ENCODE assay signal across 37 mouse cellular contexts in the genomic region with DNA sequence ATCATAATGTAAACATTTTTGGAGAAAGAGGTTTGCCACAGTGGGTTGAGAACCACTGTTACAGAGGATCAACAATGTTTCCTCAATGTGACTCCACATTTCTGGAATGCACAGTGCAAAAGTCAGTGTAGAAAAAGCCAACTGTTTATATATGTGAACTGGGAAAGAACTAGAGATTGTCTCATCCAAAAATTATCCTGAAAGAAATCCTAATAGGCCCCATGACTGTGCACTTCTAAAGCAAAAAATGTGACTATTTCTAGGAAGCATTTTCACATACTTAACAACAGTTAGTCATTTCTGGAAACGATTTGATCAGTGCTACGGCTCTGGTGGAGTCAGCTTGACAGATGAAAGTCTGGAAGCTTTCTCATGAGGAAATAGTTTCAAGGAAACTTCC. TPM values are rescaled to one million over a fixed set of nuclear protein-coding genes. Genes with fewer than 3 reads are reported as not detected.
DNase-seq lines count a peak whose midpoint lies in the region; ATAC-seq and TF ChIP-seq lines count a peak whose summit lies in the region.
"Had no signal": no experiment of that assay in that cellular context is flagged by ENCODE, and none has a peak within 500 bp of the region (broad histone marks: within the 10 kb centered on the region; RNA-seq: fewer than 3 reads in every experiment).

No protein-coding gene starts in this region.

- no peaks in the 10 kb centered on the region for H3K27me3 ChIP-seq in kidney, postnatal 0 days (ENCODE audit: insufficient read depth, low read length)
- H3K27me3 ChIP-seq in intestine, embryonic 16.5 days (replicated peaks; ENCODE audit: control insufficient read depth, insufficient read depth, low read length), result no peaks in the 10 kb centered on the region
- H3K27me3 ChIP-seq in forebrain, postnatal 0 days (ENCODE audit: insufficient read depth, low read length), result no peaks in the 10 kb centered on the region
- H3K27me3 ChIP-seq: embryonic facial prominence, embryonic 15.5 days; hindbrain, embryonic 12.5 days; limb, embryonic 12.5 days; neural tube, embryonic 15.5 days had no signal

- no peaks in the 10 kb centered on the region for H3K36me3 ChIP-seq in kidney, postnatal 0 days (ENCODE audit: insufficient read depth, low read length)
- H3K36me3 ChIP-seq in intestine, embryonic 16.5 days (ENCODE audit: control insufficient read depth, insufficient read depth, low read length), result no peaks in the 10 kb centered on the region
- H3K36me3 ChIP-seq in forebrain, postnatal 0 days (ENCODE audit: insufficient read depth), result no peaks in the 10 kb centered on the region
- H3K36me3 ChIP-seq: embryonic facial prominence, embryonic 15.5 days; hindbrain, embryonic 12.5 days; limb, embryonic 12.5 days; neural tube, embryonic 15.5 days had no signal

- TF ChIP-seq CTCF in kidney, postnatal 0 days (IDR thresholded peaks at IDR 0.05; ENCODE audit: low read depth), result no peak
- no peak for TF ChIP-seq CTCF in forebrain, postnatal 0 days (IDR thresholded peaks at IDR 0.05; ENCODE audit: low read depth)

- WGBS in kidney, postnatal 0 days, result 36% methylated on average over 2 of the region's 2 CpGs
- 46% methylated on average over 2 of the region's 2 CpGs for WGBS in intestine, embryonic 16.5 days
- whole genome bisulfite sequencing in forebrain, postnatal 0 days, result 64% methylated on average over 2 of the region's 2 CpGs

- no peaks in the 10 kb centered on the region for H3K4me1 ChIP-seq in kidney, postnatal 0 days (replicated peaks; ENCODE audit: insufficient read depth, low read length)
- H3K4me1 ChIP-seq in intestine, embryonic 16.5 days (ENCODE audit: control insufficient read depth, insufficient read depth, low read length), result peaks cover 3% of the 10 kb centered on the region; the same call in 1 of the 2 replicates
- H3K4me1 ChIP-seq in forebrain, postnatal 0 days (ENCODE audit: insufficient read depth), result no peaks in the 10 kb centered on the region
- H3K4me1 ChIP-seq: embryonic facial prominence, embryonic 15.5 days; hindbrain, embryonic 12.5 days; neural tube, embryonic 15.5 days had no signal

- no peaks in the 10 kb centered on the region for H3K9me3 ChIP-seq in kidney, postnatal 0 days (replicated peaks; ENCODE audit: low read length)
- no peaks in the 10 kb centered on the region for H3K9me3 ChIP-seq in intestine, embryonic 16.5 days (ENCODE audit: control insufficient read depth, low read length)
- H3K9me3 ChIP-seq in forebrain, postnatal 0 days (ENCODE audit: low read length), result no peaks in the 10 kb centered on the region
- H3K9me3 ChIP-seq: embryonic facial prominence, embryonic 15.5 days; hindbrain, embryonic 12.5 days; limb, embryonic 12.5 days; neural tube, embryonic 15.5 days had no signal

- no peak overlapping the region for H3K9ac ChIP-seq in kidney, postnatal 0 days (ENCODE audit: low read depth, low read length)
- H3K9ac ChIP-seq in intestine, embryonic 16.5 days (ENCODE audit: low read depth, low read length), result no peak overlapping the region
- H3K9ac ChIP-seq in forebrain, postnatal 0 days, result no peak overlapping the region
- H3K9ac ChIP-seq: embryonic facial prominence, embryonic 15.5 days; hindbrain, embryonic 12.5 days; limb, embryonic 12.5 days; neural tube, embryonic 15.5 days had no signal

- H3K4me2 ChIP-seq in kidney, postnatal 0 days (ENCODE audit: low read length), result no peak overlapping the region
- H3K4me2 ChIP-seq in intestine, embryonic 16.5 days (ENCODE audit: low read depth, low read length), result no peak overlapping the region
- no peak overlapping the region for H3K4me2 ChIP-seq in forebrain, postnatal 0 days (ENCODE audit: low read depth)
- H3K4me2 ChIP-seq: embryonic facial prominence, embryonic 15.5 days; hindbrain, embryonic 12.5 days; limb, embryonic 12.5 days; liver, embryonic 11.5 days; neural tube, embryonic 15.5 days had no signal

- intact Hi-C loops in heart, postnatal 10 days (cut with DNase I), result no loop called here

- no peak overlapping the region for H3K4me3 ChIP-seq in kidney, postnatal 0 days (replicated peaks; ENCODE audit: low read depth, low read length)
- no peak overlapping the region for H3K4me3 ChIP-seq in intestine, embryonic 16.5 days (ENCODE audit: low read length)
- no peak overlapping the region for H3K4me3 ChIP-seq in forebrain, postnatal 0 days (ENCODE audit: low read depth, low read length)
- H3K4me3 ChIP-seq: embryonic facial prominence, embryonic 15.5 days; hindbrain, embryonic 12.5 days; limb, embryonic 12.5 days; neural tube, embryonic 15.5 days had no signal

- no peak overlapping the region for H3K27ac ChIP-seq in kidney, postnatal 0 days
- H3K27ac ChIP-seq in intestine, embryonic 16.5 days (ENCODE audit: low read length), result no peak overlapping the region
- no peak overlapping the region for H3K27ac ChIP-seq in forebrain, postnatal 0 days (ENCODE audit: low read depth, low read length)
- H3K27ac ChIP-seq: embryonic facial prominence, embryonic 15.5 days; hindbrain, embryonic 12.5 days; hindbrain, postnatal 0 days; limb, embryonic 12.5 days; neural tube, embryonic 15.5 days had no signal

- peak; percentile 13 for DNase-seq in kidney, postnatal 0 days (ENCODE audit: low spot score)
- no peak for DNase-seq in kidney, postnatal 25 days
- DNase-seq in Muller cell, postnatal 12 days (ENCODE audit: inconsistent ontology term), result peak; percentile 23
- DNase-seq in adipocyte (ENCODE audit: low spot score), result peak; percentile 41
- no peak for DNase-seq in thymus, postnatal 10 days (ENCODE audit: low spot score in 2 of 2)
- DNase-seq in heart, postnatal 10 days, result no peak
- DNase-seq in forebrain, postnatal 0 days, result no peak
- DNase-seq: adrenal gland, postnatal 14 days; B cell, adult 2 months; cerebellum, adult 11-12 months; cerebellum, postnatal 10 days; gastrocnemius, postnatal 14 days; kidney, adult 18-20 months; kidney, postnatal 10 days; midbrain, embryonic 14.5 days; retina, postnatal 1 day; right cerebral cortex, postnatal 25 days; spleen, adult 18-20 months had no signal

- ATAC-seq in kidney, postnatal 0 days (replicated peaks; ENCODE audit: low FRiP score, low read depth), result no peak
- peak; percentile 53; the same call in 1 of the 2 replicates for ATAC-seq in intestine, embryonic 16.5 days
- ATAC-seq in forebrain, postnatal 0 days, result no peak
- ATAC-seq: forebrain, embryonic 16.5 days; hindbrain, postnatal 0 days had no signal

RNA-seq across cellular contexts. Expression of a gene that starts 18.3 kb away (rescaled TPM):
- polyA plus RNA-seq in kidney, postnatal 0 days (2015; fragmentation: Nextera tagmentation; extraction: Ambion mirVana), result not detected in 2 replicates
- not detected in 2 replicates for polyA plus RNA-seq in intestine, embryonic 16.5 days (2015; fragmentation: Nextera tagmentation; extraction: Ambion mirVana)
- not detected for total RNA-seq in heart, postnatal 10 days (2021)
- not detected in 2 replicates for total RNA-seq in forebrain, postnatal 0 days (2014; rRNA removed)
- polyA plus RNA-seq in forebrain, postnatal 0 days (2015; fragmentation: Nextera tagmentation; extraction: Ambion mirVana), result not detected in 2 replicates
- total RNA-seq: adrenal gland, postnatal 14 days; common myeloid progenitor, adult 5-6 weeks; gastrocnemius, postnatal 14 days; granulocyte monocyte progenitor cell, adult 5-6 weeks; heart, postnatal 25 days; hindbrain, postnatal 0 days; layer of hippocampus, postnatal 10 days; left cerebral cortex, adult 18-20 months; left cerebral cortex, postnatal 14 days had no signal
- polyA plus RNA-seq: embryonic facial prominence, embryonic 15.5 days; forebrain, embryonic 11.5 days; forebrain, embryonic 16.5 days; heart, embryonic 14.5 days; hindbrain, embryonic 12.5 days; hindbrain, postnatal 0 days; limb, embryonic 12.5 days; liver, embryonic 11.5 days; liver, embryonic 16.5 days; lung, embryonic 16.5 days; midbrain, embryonic 14.5 days; neural tube, embryonic 15.5 days; thymus, postnatal 0 days had no signal

Comparison
In these comparisons a context has a peak if more than half of its experiments do, and no peak if none do; other contexts are left out.
1. DNase-seq: peak in kidney, postnatal 0 days (single experiment), Muller cell, postnatal 12 days (single experiment) and adipocyte (single experiment); none in kidney, postnatal 25 days (0 of 2), thymus, postnatal 10 days (0 of 2), heart, postnatal 10 days (0 of 2) and forebrain, postnatal 0 days (single experiment).